Mouse (Mus musculus): ENCODE data around the gene Acbd3. TPM values are rescaled to one million over a fixed set of nuclear protein-coding genes. Genes with fewer than 3 reads are reported as not detected.

The Acbd3 gene
- 0.23 and 0.27 TPM in 2 replicates for polyA plus RNA-seq (2012)

DNA sequence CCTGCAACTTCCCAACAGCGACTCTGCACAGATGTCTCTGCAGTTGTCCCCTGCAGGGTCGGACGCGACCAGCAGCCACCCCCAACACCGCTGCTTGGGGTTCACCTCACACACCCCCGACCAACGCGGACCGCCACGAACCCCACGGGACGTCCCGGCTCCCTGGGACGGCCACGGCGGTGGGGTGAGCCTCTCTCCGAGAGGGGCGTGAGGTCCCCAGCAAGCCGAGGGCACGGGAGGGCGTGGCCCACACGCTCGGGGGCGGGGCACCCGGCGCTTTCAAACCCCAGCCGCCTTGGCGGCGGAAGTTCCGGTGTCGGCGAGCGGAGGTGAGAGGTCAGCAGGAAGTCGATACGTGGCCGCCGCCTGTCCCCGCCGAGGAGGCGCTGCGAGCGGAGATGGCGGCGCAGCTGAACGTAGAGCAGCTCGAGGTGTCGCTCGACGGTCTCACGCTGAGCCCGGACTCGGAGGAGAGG, at the start of gene Acbd3:
Gene Acbd3 (plus strand): TSS at position 340 of the 476 bp plus-strand sequence.
- peaks cover 4% of the 10 kb centered on the region for H3K36me3 ChIP-seq (ENCODE audit: control insufficient read depth)

DNA sequence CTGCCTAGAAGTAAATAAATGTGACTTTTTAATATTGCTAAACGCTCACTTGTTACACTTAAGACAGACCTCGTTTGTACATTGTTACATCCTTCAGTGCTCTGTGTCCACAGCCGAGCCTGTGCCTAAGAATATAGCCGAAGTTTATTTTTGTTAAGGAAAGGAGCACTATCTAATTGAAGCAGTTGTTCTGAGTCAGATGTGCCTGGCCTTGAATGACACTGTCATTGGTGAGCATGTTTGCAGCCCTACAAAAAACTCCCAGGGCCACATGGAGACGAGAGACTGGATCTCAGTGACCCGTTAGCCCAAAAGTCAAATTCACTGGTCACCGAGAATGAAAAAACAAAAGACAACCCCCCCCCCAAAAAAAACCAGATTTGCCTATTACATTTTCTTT, 34.6 kb upstream of the Acbd3 start:
- H3K4me3 ChIP-seq (replicated peaks): no peak overlapping the region
- TF ChIP-seq TAL1 (IDR thresholded peaks at IDR 0.05; ENCODE audit: low read length) (no peak), GATA1 (IDR thresholded peaks at IDR 0.05; ENCODE audit: low read length) (no peak)
- H3K27me3 ChIP-seq (ENCODE audit: control insufficient read depth): peaks cover 19% of the 10 kb centered on the region
- peaks cover 57% of the 10 kb centered on the region for H3K36me3 ChIP-seq (ENCODE audit: control insufficient read depth)
- no peaks in the 10 kb centered on the region for H3K4me1 ChIP-seq (ENCODE audit: control insufficient read depth)
- H3K9me3 ChIP-seq (ENCODE audit: control insufficient read depth, low read length): no peaks in the 10 kb centered on the region; the same call in 1 of the 2 replicates

More for the DNA sequence above, at the start of gene Acbd3:
- TF ChIP-seq GATA1 (IDR thresholded peaks at IDR 0.05; ENCODE audit: low read length): no peak
- TF ChIP-seq TAL1 (IDR thresholded peaks at IDR 0.05; ENCODE audit: low read length): no peak
- H3K27me3 ChIP-seq (ENCODE audit: control insufficient read depth): no peaks in the 10 kb centered on the region
- no peaks in the 10 kb centered on the region for H3K9me3 ChIP-seq (ENCODE audit: control insufficient read depth, low read length)
- H3K4me1 ChIP-seq (ENCODE audit: control insufficient read depth): peaks cover 81% of the 10 kb centered on the region
- H3K4me3 ChIP-seq (replicated peaks): peak within 1 kb of the TSS; percentile 99

DNA sequence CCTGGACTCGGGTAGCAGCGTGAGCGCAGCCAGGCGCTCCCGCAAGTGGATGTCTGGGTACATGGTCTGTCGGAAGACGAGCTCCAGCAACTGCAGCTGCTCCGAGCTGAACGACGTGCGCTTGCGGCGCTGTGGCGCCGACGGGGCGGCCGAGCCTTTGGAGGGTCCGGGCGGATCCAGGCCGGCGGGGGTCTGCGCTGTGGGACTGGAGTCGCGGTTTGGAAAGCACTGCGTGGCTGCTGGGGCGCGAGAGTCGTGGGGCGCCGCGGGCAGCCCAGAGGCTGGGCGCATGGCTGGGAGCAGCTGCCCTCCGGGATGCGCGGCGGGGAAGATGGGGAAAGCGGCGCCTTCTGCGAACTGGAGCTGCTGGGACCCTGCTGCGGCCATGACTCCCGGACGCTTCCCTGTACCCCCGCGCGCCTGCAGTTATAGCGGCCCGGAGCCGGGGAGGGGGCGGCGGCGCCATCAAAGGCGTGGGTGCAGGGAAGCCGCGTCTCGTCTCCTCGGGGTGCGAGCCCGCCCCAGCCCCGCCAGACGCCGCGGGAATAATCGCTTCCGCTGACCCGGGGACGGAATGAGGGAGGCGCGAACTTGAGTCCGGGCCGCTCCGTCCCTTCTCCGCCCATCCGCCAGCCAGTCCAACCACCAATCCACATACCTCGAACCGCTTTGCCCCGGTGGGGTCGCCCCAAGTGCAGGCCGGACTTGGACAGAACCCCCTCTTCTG, 29.1 kb upstream of the Acbd3 start, which contains the start of gene Mixl1:
Gene Mixl1 (minus strand): TSS at position 409 of the 727 bp plus-strand sequence.
- H3K9me3 ChIP-seq (ENCODE audit: control insufficient read depth, low read length): peaks cover 5% of the 10 kb centered on the region; the same call in 1 of the 2 replicates
- TF ChIP-seq GATA1 (IDR thresholded peaks at IDR 0.05; ENCODE audit: low read length) (no peak), TAL1 (IDR thresholded peaks at IDR 0.05; ENCODE audit: low read length) (no peak)
- peak within 1 kb of the TSS; percentile 32 for H3K4me3 ChIP-seq (replicated peaks)
- peaks cover 10% of the 10 kb centered on the region for H3K36me3 ChIP-seq (ENCODE audit: control insufficient read depth)
- H3K27me3 ChIP-seq (ENCODE audit: control insufficient read depth): peaks cover 59% of the 10 kb centered on the region
- H3K4me1 ChIP-seq (ENCODE audit: control insufficient read depth): peaks cover 6% of the 10 kb centered on the region; the same call in 1 of the 2 replicates

DNA sequence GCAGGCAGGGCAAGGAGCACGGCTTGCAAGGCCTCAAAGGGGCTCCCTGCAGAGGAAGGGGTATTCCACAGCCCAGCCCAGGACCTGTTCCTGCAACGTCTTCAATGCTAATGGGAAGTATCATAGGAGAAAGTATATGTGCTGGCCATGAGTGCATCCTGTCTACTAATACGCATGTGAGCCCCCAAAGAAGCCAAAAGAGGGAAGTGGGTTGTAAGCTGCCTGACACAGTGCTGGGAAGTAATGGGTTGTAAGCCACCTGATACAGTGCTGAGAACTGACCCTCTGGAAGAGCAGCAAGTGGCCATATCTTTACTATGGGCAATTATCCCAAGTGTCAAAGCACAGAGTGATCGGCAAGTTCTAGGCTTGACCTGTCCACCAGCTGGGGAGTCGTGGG, 27.8 kb upstream of the Acbd3 start:
- Histone ChIP-seq H3K9me3 (ENCODE audit: control insufficient read depth, low read length) (peaks cover 5% of the 10 kb centered on the region; the same call in 1 of the 2 replicates), H3K4me3 (replicated peaks) (no peak overlapping the region), H3K4me1 (ENCODE audit: control insufficient read depth) (peaks cover 6% of the 10 kb centered on the region; the same call in 1 of the 2 replicates), H3K27me3 (ENCODE audit: control insufficient read depth) (peaks cover 62% of the 10 kb centered on the region), H3K36me3 (ENCODE audit: control insufficient read depth) (no peaks in the 10 kb centered on the region)
- TF ChIP-seq GATA1 (IDR thresholded peaks at IDR 0.05; ENCODE audit: low read length) (no peak), TAL1 (IDR thresholded peaks at IDR 0.05; ENCODE audit: low read length) (no peak)

DNA sequence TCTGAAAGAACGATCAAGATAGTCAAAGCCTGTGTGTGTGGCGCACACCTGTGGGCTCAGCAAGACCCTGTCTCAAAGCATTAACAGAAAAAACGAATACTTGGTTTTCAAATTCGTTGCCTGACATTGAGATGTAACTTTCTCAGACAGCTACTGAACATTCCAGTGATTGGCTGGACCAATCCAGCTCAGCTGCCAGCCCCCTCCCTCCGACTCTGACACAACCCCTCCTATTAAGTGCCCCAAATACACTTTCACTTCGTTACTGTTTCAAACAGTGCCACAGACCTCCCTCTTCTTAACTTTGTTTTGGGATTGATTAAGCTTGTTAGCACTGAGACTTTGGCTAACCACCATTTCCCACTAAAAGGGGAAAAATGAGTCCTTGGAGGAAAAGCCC, 22.4 kb upstream of the Acbd3 start:
- TF ChIP-seq TAL1 (IDR thresholded peaks at IDR 0.05; ENCODE audit: low read length) (no peak), GATA1 (IDR thresholded peaks at IDR 0.05; ENCODE audit: low read length) (no peak)
- no peak overlapping the region for H3K4me3 ChIP-seq (replicated peaks)
- H3K36me3 ChIP-seq (ENCODE audit: control insufficient read depth): no peaks in the 10 kb centered on the region
- H3K9me3 ChIP-seq (ENCODE audit: control insufficient read depth, low read length): no peaks in the 10 kb centered on the region
- peaks cover 27% of the 10 kb centered on the region for H3K27me3 ChIP-seq (ENCODE audit: control insufficient read depth)
- H3K4me1 ChIP-seq (ENCODE audit: control insufficient read depth): peaks cover 2% of the 10 kb centered on the region; the same call in 1 of the 2 replicates

DNA sequence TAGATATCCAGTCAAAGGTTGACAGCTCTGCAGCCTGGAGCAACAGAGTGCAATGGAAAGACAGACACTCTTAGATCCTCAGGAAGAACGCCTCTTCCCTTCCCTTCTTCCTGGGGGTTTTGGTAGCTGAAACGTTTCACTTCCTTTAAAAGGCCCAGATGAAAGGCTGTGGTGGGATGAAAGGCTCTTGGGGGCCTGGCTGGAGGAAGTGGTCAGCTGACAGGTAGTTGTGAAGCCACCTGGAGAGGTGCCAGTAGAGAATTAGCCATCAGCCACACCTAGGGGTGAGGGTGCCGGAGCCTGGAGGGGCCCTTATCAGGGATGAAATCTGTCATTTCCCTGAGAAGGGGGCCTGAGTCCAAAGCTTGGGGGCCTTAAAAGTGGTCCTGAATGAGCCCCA, 18.5 kb upstream of the Acbd3 start:
- H3K27me3 ChIP-seq (ENCODE audit: control insufficient read depth): peaks cover 8% of the 10 kb centered on the region
- TF ChIP-seq TAL1 (IDR thresholded peaks at IDR 0.05; ENCODE audit: low read length): no peak
- H3K9me3 ChIP-seq (ENCODE audit: control insufficient read depth, low read length): no peaks in the 10 kb centered on the region
- no peaks in the 10 kb centered on the region for H3K36me3 ChIP-seq (ENCODE audit: control insufficient read depth)
- peaks cover 10% of the 10 kb centered on the region for H3K4me1 ChIP-seq (ENCODE audit: control insufficient read depth)
- no peak overlapping the region for H3K4me3 ChIP-seq (replicated peaks)

DNA sequence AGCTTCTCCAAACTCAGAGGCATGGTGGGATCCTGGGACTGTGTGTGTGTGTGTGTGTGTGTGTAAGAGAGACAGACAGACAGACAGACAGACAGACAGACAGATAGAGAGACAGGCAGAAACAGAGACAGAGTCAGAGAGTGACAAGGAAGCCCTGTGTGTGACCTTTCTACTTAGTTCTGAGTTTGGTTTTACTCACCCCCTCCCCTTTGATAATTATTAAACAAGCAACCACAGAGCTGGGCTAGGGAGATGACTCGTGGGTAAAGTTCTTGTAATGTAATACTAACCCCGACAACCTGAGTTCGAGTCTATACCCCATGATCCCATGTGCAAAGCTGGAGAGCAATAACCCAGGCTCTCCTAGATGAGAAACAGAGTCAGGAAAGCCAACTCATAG, 18.0 kb upstream of the Acbd3 start:
- no peaks in the 10 kb centered on the region for H3K9me3 ChIP-seq (ENCODE audit: control insufficient read depth, low read length)
- H3K27me3 ChIP-seq (ENCODE audit: control insufficient read depth): peaks cover 5% of the 10 kb centered on the region; the same call in 1 of the 2 replicates
- H3K36me3 ChIP-seq (ENCODE audit: control insufficient read depth): no peaks in the 10 kb centered on the region
- no peak overlapping the region for H3K4me3 ChIP-seq (replicated peaks)
- TF ChIP-seq GATA1 (IDR thresholded peaks at IDR 0.05; ENCODE audit: low read length) (no peak), TAL1 (IDR thresholded peaks at IDR 0.05; ENCODE audit: low read length) (no peak)
- peaks cover 10% of the 10 kb centered on the region for H3K4me1 ChIP-seq (ENCODE audit: control insufficient read depth)

DNA sequence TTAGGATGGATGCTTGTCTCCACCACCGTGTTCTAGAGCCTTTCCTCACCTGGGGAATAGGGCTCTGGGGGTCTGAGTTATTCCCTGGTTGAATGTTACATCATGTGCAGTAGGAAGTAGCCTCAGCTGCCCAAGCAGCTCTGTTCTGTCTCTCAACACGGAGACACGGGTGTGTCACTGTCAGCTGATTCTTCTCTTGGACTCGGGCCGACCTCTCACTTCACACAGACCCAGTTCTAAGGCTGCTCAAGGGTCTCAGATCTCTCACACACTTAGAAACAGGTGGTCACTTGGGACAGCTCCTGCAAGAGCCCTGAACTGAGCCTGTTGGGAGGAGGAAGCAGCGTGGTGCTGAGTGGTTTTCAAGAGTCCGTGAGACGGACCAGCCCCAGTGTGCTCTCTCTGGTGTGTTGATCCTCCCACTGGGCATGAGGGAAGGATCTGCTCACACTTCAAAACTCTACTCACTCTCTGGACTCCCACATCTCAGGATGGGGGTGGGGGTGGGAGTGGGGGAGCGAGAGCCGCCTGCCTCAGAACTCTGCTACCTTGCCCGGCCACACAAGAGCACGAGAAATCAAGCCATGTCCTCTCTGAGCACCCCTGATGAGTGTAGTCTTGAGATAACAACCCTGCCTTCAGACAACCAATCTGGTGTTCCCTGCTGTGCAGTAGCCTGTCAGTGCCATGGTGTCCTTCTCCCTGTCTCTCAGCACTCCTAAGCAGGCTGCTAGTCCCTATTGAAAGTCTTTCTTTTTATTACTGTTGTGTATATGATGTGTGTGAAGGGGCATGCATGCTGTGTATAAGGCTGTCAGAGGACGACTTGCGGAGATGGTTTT, 16.7 kb upstream of the Acbd3 start:
- TF ChIP-seq GATA1 (IDR thresholded peaks at IDR 0.05; ENCODE audit: low read length) (no peak), TAL1 (IDR thresholded peaks at IDR 0.05; ENCODE audit: low read length) (no peak)
- peaks cover 1% of the 10 kb centered on the region for H3K27me3 ChIP-seq (ENCODE audit: control insufficient read depth)

DNA sequence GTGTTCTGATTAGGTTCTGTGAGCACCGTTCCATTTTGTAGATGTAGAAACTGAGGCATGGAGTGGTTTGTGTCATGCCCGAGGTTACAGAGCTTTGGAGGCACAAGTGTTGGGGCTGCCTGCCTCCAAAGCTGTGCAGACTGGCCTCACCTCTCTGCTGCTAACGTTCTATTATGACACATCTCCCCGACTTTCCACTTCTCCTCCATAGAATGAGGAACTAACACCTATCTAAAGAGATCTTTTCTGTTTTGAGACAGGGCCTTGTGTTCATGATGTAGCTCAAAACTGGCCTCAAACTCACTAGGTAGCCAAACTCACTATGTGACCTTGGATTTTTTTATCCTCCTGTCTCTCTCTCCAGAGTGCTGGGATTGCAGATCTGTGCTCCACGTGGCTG, 7.1 kb upstream of the Acbd3 start:
- TF ChIP-seq GATA1 (IDR thresholded peaks at IDR 0.05; ENCODE audit: low read length): no peak
- no peak for TF ChIP-seq TAL1 (IDR thresholded peaks at IDR 0.05; ENCODE audit: low read length)
- Histone ChIP-seq H3K27me3 (ENCODE audit: control insufficient read depth) (peaks cover 6% of the 10 kb centered on the region), H3K9me3 (ENCODE audit: control insufficient read depth, low read length) (no peaks in the 10 kb centered on the region), H3K4me1 (ENCODE audit: control insufficient read depth) (peaks cover 20% of the 10 kb centered on the region), H3K4me3 (replicated peaks) (no peak overlapping the region), H3K36me3 (ENCODE audit: control insufficient read depth) (no peaks in the 10 kb centered on the region)

More for the DNA sequence above, 16.7 kb upstream of the Acbd3 start:
- Histone ChIP-seq H3K36me3 (ENCODE audit: control insufficient read depth) (no peaks in the 10 kb centered on the region), H3K4me3 (replicated peaks) (no peak overlapping the region), H3K9me3 (ENCODE audit: control insufficient read depth, low read length) (no peaks in the 10 kb centered on the region), H3K4me1 (ENCODE audit: control insufficient read depth) (peaks cover 10% of the 10 kb centered on the region)
